Mouse (Mus musculus): ENCODE results near the gene Kif3a.

Kif3a gene

GRCm38 (mm10) chr11:53644017-53644416, 76.8 kb downstream of the Kif3a start:
- DNase-seq (ENCODE audit: extremely low spot score, low spot score): no peak

DNA sequence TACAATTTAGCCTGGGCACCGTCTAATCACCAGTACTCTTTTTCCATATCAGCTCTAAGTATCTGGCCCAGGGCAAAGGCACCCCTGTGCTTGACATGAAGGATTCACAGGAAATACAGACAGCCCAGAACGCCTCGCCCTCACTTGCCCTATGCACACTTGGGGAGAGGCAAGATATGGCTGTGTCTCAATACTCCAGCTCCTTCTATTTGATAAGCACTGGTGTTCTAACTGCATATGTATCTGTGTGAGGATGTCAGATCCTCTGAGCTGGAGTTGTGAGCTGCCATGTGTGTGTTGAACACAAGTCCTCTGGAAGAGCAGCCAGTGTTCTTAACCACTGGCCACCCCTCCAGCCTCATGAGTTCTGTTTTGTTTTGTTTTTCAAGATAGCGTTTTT, 84.3 kb downstream of the Kif3a start:
- DNase-seq (ENCODE audit: extremely low spot score, low spot score): no peak

Measured in neural tube, embryonic 10.5 days (tissue).